Mouse (Mus musculus) forebrain, postnatal 0 days (tissue): Measurements from ENCODE around the gene Gpr62. TPM values are rescaled to one million over a fixed set of nuclear protein-coding genes. Genes with fewer than 3 reads are reported as not detected.

ENCODE experiments used
- ATAC-seq: fragments of 200-750 bp; cut with Nextera tagmentation; 2 replicates; pipeline ENCODE4 v1.8.0; 2017; ENCODE audit warnings: mild to moderate bottlenecking, moderate library complexity
- DNase-seq: peaks from one replicate; pipeline ENCODE4 v3.0.0-alpha.2; 2015
- H3K27ac ChIP-seq: fragments of 300-500 bp; sonication (generic); 2 replicates; pipeline ENCODE4 v1.5.1; 2014; ENCODE audit warnings: low read depth, mild to moderate bottlenecking, antibody characterized with exemption, low read length, moderate library complexity, mixed read lengths
- H3K27me3 ChIP-seq: fragments of 300-500 bp; sonication (generic); 2 replicates; pipeline ENCODE4 v1.6.1; 2014; ENCODE audit warnings: mild to moderate bottlenecking, low read length, mixed read lengths; ENCODE audit not compliant: insufficient read depth
- H3K36me3 ChIP-seq: fragments of 300-500 bp; sonication (generic); 2 replicates; pipeline ENCODE4 v1.6.1; 2014; ENCODE audit warnings: mild to moderate bottlenecking, moderate library complexity; ENCODE audit not compliant: insufficient read depth
- H3K4me1 ChIP-seq: fragments of 300-500 bp; sonication (generic); 2 replicates; pipeline ENCODE4 v1.6.1; 2014; ENCODE audit warnings: antibody characterized with exemption; ENCODE audit not compliant: insufficient read depth
- H3K4me2 ChIP-seq: fragments of 300-500 bp; sonication (generic); 2 replicates; pipeline ENCODE4 v1.6.1; 2014; ENCODE audit warnings: low read depth, mild to moderate bottlenecking, moderate library complexity
- H3K4me3 ChIP-seq: fragments of 300-500 bp; sonication (generic); 2 replicates; pipeline ENCODE4 v1.5.1; 2014; ENCODE audit warnings: low read depth, low read length, mixed read lengths
- H3K9ac ChIP-seq: fragments of 300-500 bp; sonication (generic); 2 replicates; pipeline ENCODE4 v1.6.1; 2014; ENCODE audit warnings: mild to moderate bottlenecking
- H3K9me3 ChIP-seq: fragments of 300-500 bp; sonication (generic); 2 replicates; pipeline ENCODE4 v1.6.1; 2016; ENCODE audit warnings: low read length
- CTCF ChIP-seq: sonication (generic); IDR thresholded peaks from 2 replicates; pipeline ENCODE4 v1.5.1; 2016; ENCODE audit warnings: antibody characterized with exemption, control low read depth, low read depth
- WGBS: fragments of 180-500 bp; shearing (Covaris S2); extraction: QIAGEN DNeasy Blood & Tissue Kit; methylation state at CpG from one replicate; pipeline ENCODE4 v1.1.7; 2014; 5-methylcytosine and 5-hydroxymethylcytosine counted together
- polyA plus RNA-seq: library from polyadenylated mRNA; unstranded; fragments of >200 nt; fragmentation: Nextera tagmentation; extraction: Ambion mirVana; gene quantifications from 2 replicates; pipeline ENCODE4 v1.2.1, GENCODE M21; 2015
- total RNA-seq: library from RNA; depleted of rRNA; stranded (reverse); fragments of >200 nt; gene quantifications from 2 replicates; pipeline ENCODE4 v1.2.3, GENCODE M21; 2014; rRNA removed

Gpr62 gene
- total RNA-seq (1.5 and 1.8 TPM in 2 replicates), polyA plus RNA-seq (2.3 and 3.0 TPM in 2 replicates)

DNA sequence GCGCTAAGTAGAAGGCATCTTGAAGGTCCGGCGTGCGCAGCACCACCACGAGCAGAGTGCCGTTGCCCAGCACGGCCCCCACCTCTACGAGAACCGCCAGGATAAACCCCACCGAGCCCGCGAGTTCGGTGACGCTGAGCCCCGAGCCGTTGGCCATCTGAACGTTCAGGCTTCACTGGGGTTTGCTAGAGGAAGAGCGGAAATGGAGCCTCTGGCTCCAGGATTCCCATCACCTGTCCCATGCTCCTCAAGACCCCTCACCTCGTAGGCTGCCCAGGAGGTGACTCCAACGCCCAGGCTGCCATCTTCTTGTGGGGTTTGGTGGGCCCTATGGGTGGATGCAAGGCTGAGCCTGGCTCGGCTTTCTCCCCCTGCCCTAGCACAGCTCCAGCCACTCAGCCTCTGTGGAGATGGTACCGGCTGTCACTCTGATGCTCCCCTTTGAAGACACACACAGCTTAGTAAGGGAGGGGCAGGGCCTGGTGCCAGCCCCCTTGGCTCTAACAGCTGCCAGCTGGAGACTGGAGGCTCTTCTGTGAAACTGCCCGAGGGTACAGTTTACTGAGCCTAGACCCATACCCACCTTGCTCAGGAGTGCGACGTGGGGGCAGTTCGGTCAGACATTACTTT, at the start of gene Gpr62:
Gpr62 (minus strand) TSS at position 368 of the 630 bp plus-strand sequence.
- Histone ChIP-seq H3K4me3 (peak within 1 kb of the TSS; percentile 54), H3K9ac (peak within 1 kb of the TSS; percentile 81), H3K36me3 (peaks cover 35% of the 10 kb centered on the region), H3K4me1 (peaks cover 7% of the 10 kb centered on the region; the same call in 1 of the 2 replicates), H3K4me2 (peak within 1 kb of the TSS; percentile 99), H3K27me3 (no peaks in the 10 kb centered on the region), H3K27ac (peak within 1 kb of the TSS; percentile 82), H3K9me3 (no peaks in the 10 kb centered on the region)
- TF ChIP-seq CTCF, result no peak
- whole genome bisulfite sequencing, result 20% methylated on average over 26 of the region's 26 CpGs
- ATAC-seq, result peak; percentile 47
- peak; percentile 59 for DNase-seq

DNA sequence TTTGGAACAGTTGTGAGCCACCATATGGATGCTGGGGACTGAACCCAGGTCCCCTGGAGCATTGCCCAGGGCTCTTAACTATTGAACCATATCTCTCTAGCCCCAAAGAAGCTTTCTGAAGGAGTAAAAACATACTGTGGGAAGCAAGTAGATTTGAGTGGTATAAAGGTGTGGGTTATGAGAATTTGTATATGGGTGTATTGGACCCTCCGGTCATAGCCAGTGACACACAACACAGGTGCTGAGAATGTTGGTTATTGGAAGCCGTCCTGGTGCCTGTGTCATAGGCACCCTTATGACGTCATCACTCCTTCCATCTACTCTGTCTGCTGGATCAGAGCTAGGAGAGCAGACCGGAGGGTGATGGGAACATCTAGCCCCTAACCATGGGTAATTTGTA, 48.5 kb upstream of the Gpr62 start, which contains the start of gene Iqcf5:
Iqcf5 (plus strand) TSS at position 301 of the 400 bp plus-strand sequence.
- Histone ChIP-seq H3K27me3 (no peaks in the 10 kb centered on the region), H3K4me2 (no peak within 1 kb of the TSS), H3K4me1 (peaks cover 6% of the 10 kb centered on the region), H3K9ac (no peak within 1 kb of the TSS), H3K9me3 (no peaks in the 10 kb centered on the region), H3K36me3 (no peaks in the 10 kb centered on the region), H3K27ac (peak within 1 kb of the TSS; percentile 51), H3K4me3 (no peak within 1 kb of the TSS)
- ATAC-seq (no peak), DNase-seq (no peak)
- 89% methylated on average over 4 of the region's 4 CpGs for WGBS
- TF ChIP-seq CTCF, result no peak

GRCm38 (mm10) chr9:106513566-106513965, 47.8 kb upstream of the Gpr62 start:
- Histone ChIP-seq H3K9me3 (no peaks in the 10 kb centered on the region), H3K27ac (peak overlapping the region; percentile 51), H3K4me1 (peaks cover 6% of the 10 kb centered on the region), H3K36me3 (no peaks in the 10 kb centered on the region), H3K9ac (no peak overlapping the region), H3K4me2 (no peak overlapping the region), H3K27me3 (no peaks in the 10 kb centered on the region), H3K4me3 (no peak overlapping the region)
- TF ChIP-seq CTCF, result no peak
- ATAC-seq, result 0 out of 2 replicates have a peak, but pooled peaks have one; percentile 1
- 73% methylated on average over 6 of the region's 6 CpGs for WGBS
- no peak for DNase-seq

DNA sequence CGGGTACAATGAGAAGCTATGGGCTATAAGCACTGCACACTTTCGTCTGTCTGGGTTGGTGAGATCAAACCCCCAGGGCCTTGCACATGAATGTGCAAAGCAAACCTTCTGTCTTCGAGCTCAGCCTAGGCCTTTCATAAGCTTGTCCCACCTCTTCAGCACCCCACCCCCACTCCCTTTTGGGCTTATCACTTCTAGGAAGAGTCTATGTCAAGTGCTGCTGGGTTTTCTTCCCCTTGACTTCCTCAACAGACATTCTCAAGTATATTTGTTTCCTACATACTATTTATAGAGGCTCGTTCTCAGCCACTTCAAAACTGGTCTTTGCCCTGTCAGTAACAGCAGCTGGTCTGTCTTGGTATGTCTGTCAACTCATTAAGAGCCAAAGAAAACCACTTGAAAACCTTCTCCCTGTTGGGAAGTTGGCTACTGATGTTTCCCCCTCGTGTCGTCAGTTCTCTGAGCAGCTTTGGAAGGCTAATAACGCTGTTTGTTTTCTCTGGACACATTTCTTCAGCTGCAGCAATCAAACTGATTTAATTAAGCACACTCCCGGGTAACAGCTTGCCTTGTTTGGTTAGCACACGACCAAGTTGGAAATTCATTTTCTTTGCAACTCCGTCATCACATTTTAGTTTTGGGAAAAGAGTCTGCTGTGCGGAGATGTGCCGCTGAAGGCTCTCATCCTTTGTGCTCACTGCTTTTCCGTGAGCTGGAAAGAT, 47.2 kb upstream of the Gpr62 start:
- no peaks in the 10 kb centered on the region for H3K36me3 ChIP-seq
- DNase-seq (peak; percentile 68), ATAC-seq (peak; percentile 83)
- peak overlapping the region; percentile 51 for H3K27ac ChIP-seq
- no peaks in the 10 kb centered on the region for H3K9me3 ChIP-seq
- WGBS, result 35% methylated on average over 13 of the region's 13 CpGs
- no peak overlapping the region for H3K9ac ChIP-seq
- no peak overlapping the region for H3K4me3 ChIP-seq
- TF ChIP-seq CTCF, result no peak
- H3K27me3 ChIP-seq, result no peaks in the 10 kb centered on the region
- no peak overlapping the region for H3K4me2 ChIP-seq
- H3K4me1 ChIP-seq, result peaks cover 6% of the 10 kb centered on the region

DNA sequence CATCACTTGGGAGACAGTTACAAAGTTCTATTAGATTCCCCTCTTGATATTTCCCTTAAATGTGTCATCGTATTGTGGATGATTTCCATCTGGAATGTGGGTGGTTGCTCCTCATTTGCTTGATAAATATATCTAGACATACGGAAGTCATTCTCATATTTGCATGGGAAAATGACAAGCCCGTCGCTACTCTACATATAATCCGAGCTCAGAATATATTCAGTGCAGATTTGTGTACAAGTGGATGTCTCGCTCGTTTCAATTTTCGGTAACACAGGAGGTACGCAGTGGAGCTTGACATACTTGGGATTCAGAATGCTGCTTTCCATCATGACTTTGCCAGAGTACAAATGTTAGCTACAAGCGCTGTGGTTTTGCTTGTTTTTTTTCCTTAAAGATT, 43.6 kb upstream of the Gpr62 start:
- ATAC-seq (no peak), DNase-seq (peak; percentile 16)
- WGBS, result 74% methylated on average over 10 of the region's 10 CpGs
- no peak for TF ChIP-seq CTCF
- H3K27me3 ChIP-seq, result no peaks in the 10 kb centered on the region
- H3K4me1 ChIP-seq, result peaks cover 6% of the 10 kb centered on the region
- no peak overlapping the region for H3K9ac ChIP-seq
- H3K4me3 ChIP-seq, result no peak overlapping the region
- no peak overlapping the region for H3K27ac ChIP-seq
- no peaks in the 10 kb centered on the region for H3K36me3 ChIP-seq
- H3K4me2 ChIP-seq, result no peak overlapping the region
- H3K9me3 ChIP-seq, result no peaks in the 10 kb centered on the region

DNA sequence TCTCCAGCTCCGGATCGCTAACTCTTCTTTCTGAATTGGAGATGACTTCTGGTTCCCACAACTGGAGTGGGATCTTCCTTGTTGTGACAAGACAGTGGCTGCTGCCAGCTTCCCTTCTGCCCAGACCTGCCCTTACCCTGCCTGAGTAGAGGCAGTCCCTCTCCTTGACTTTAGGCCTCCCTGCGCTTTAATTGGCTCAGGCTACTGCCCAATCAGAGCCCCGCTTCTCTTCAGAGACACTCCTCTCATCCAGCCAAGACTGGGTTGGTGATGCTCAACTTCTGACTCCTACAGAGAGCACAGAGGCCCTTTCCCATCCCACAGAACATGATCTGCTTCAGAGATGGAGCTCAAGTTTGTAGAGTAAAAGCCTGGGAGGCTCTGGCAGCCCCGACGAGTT, 38.5 kb upstream of the Gpr62 start:
- Histone ChIP-seq H3K4me2 (no peak overlapping the region), H3K4me3 (no peak overlapping the region)

DNA sequence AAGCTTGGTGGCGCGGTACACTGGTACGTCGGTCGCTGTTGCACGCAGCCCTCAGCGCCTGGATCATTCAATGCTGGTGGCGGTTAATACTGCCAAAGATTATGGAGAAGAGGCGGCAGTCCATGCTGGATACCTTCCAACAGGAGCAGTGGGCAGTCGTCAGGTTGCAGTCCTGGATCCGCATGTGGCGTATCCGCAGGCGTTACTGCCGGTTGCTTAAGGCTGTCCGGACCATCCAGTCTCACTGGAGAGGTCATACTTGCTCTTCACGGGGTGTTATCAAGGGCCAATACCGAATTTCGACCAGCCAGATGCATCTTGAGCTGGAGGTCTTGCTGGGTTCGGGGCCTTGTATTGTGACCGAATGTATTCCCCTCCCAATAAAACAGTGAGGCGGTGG, 36.1 kb upstream of the Gpr62 start:
- Histone ChIP-seq H3K4me2 (no peak overlapping the region), H3K9me3 (no peaks in the 10 kb centered on the region), H3K36me3 (no peaks in the 10 kb centered on the region), H3K27ac (no peak overlapping the region), H3K4me1 (no peaks in the 10 kb centered on the region), H3K4me3 (no peak overlapping the region), H3K9ac (no peak overlapping the region), H3K27me3 (no peaks in the 10 kb centered on the region)
- DNase-seq (no peak), ATAC-seq (no peak)
- WGBS, result 90% methylated on average over 22 of the region's 22 CpGs
- no peak for TF ChIP-seq CTCF

More for the DNA sequence above, 38.5 kb upstream of the Gpr62 start:
- no peak overlapping the region for H3K9ac ChIP-seq
- no peaks in the 10 kb centered on the region for H3K9me3 ChIP-seq
- no peak for ATAC-seq
- no peaks in the 10 kb centered on the region for H3K4me1 ChIP-seq
- no peaks in the 10 kb centered on the region for H3K27me3 ChIP-seq
- H3K36me3 ChIP-seq, result no peaks in the 10 kb centered on the region
- H3K27ac ChIP-seq, result no peak overlapping the region
- WGBS, result 75% methylated on average over 6 of the region's 6 CpGs
- DNase-seq, result no peak
- TF ChIP-seq CTCF, result no peak
